Mouse (Mus musculus) cerebellum, postnatal 25 days (tissue): ENCODE measurements at regions not wholly inside any gene's neighbourhood (a gene's known extent, or its start where the extent isn't known, plus 50 kb on each side); places are given as distances from the start of the nearest gene placed in this dataset.

Source experiments
- DNase-seq, 2 experiments: peaks; one replicate each; pipeline ENCODE4 v3.0.0; 2021; ENCODE audit warnings: mixed read lengths in 2 of 2

- peak; percentile 35 to 61 for DNase-seq
Measured at GRCm38 (mm10) chr14:82745383-82745782, 1698.0 kb upstream of the Pcdh17 start.

GRCm38 (mm10) chr14:82758144-82758543, 1685.2 kb upstream of the Pcdh17 start:
- DNase-seq: no peak
